9 mouse cellular contexts compared by ENCODE assay signal in genomic region chr8:10978377-10978776, GRCm38 (mm10). TPM values are rescaled to one million over a fixed set of nuclear protein-coding genes. Genes with fewer than 3 reads are reported as not detected.
DNase-seq lines count a peak whose midpoint lies in the region; ATAC-seq and TF ChIP-seq lines count a peak whose summit lies in the region.
"Had no signal": no experiment of that assay in that cellular context is flagged by ENCODE, and none has a peak within 500 bp of the region (broad histone marks: within the 10 kb centered on the region; RNA-seq: fewer than 3 reads in every experiment).

No protein-coding gene starts in this region.

- no peak overlapping the region for H3K4me3 ChIP-seq in embryonic fibroblast, embryonic 13.5 days (ENCODE audit: insufficient read depth, low read length)
- H3K4me3 ChIP-seq in hindbrain, embryonic 14.5 days (replicated peaks; ENCODE audit: low read length): no peak overlapping the region

- peak; percentile 73 to 74 for DNase-seq in right cerebral cortex, postnatal 10 days (ENCODE audit: low spot score in 2 of 2)
- no peak for DNase-seq in right cerebral cortex, postnatal 25 days
- DNase-seq in hindbrain, embryonic 14.5 days (ENCODE audit: low spot score): peak; percentile 60
- peak; percentile 52 to 60 for DNase-seq in layer of hippocampus, postnatal 36 days
- peak; percentile 84 for DNase-seq in lung, postnatal 36 days
- peak; percentile 28 for DNase-seq in urinary bladder, postnatal 10 days (ENCODE audit: low spot score)
- no peak for DNase-seq in embryo, embryonic 10 days (ENCODE audit: low spot score)

- no peaks in the 10 kb centered on the region for H3K27me3 ChIP-seq in hindbrain, embryonic 14.5 days (ENCODE audit: control insufficient read depth, insufficient read depth, low read length)
- H3K27me3 ChIP-seq: Patski had no signal

- H3K4me1 ChIP-seq in embryonic fibroblast, embryonic 13.5 days (ENCODE audit: control insufficient read depth, insufficient read depth, low read length): peaks cover 6% of the 10 kb centered on the region; the same call in 1 of the 2 replicates
- H3K4me1 ChIP-seq in hindbrain, embryonic 14.5 days (replicated peaks; ENCODE audit: control insufficient read depth, insufficient read depth, low read length): peaks cover 27% of the 10 kb centered on the region

- no peak overlapping the region for H3K4me2 ChIP-seq in hindbrain, embryonic 14.5 days (replicated peaks)

- peak; percentile 52; the same call in 1 of the 2 replicates for ATAC-seq in hindbrain, embryonic 14.5 days (ENCODE audit: low FRiP score)

- H3K27ac ChIP-seq in embryonic fibroblast, embryonic 13.5 days (ENCODE audit: insufficient read depth, low read length): peak overlapping the region; percentile 73
- peak overlapping the region; percentile 59 for H3K27ac ChIP-seq in hindbrain, embryonic 14.5 days

- H3K9me3 ChIP-seq in hindbrain, embryonic 14.5 days (ENCODE audit: control insufficient read depth, low read length): no peaks in the 10 kb centered on the region

- WGBS in hindbrain, embryonic 14.5 days: 48% methylated on average over 21 of the region's 21 CpGs

- TF ChIP-seq POLR2A in embryonic fibroblast, embryonic 13.5 days (IDR thresholded peaks at IDR 0.05; ENCODE audit: low read depth, low read length): no peak

- H3K9ac ChIP-seq in hindbrain, embryonic 14.5 days: no peak overlapping the region

- no peaks in the 10 kb centered on the region for H3K36me3 ChIP-seq in hindbrain, embryonic 14.5 days (replicated peaks; ENCODE audit: control insufficient read depth, insufficient read depth)

- TF ChIP-seq CTCF in embryonic fibroblast, embryonic 13.5 days (IDR thresholded peaks at IDR 0.05; ENCODE audit: borderline replicate concordance, insufficient read depth, low read length): no peak

RNA-seq across cellular contexts. Expression of gene Irs2, which starts 29.9 kb away (rescaled TPM):
- 9.9 and 13.9 TPM in 2 replicates for polyA plus RNA-seq in embryonic fibroblast, embryonic 13.5 days (2011; ENCODE audit: insufficient read length, low read depth, missing spikeins)
- polyA plus RNA-seq in hindbrain, embryonic 14.5 days (2014; fragmentation: Nextera tagmentation; extraction: Ambion mirVana): 5.4 and 5.8 TPM in 2 replicates
- 10 to 100 TPM; 70.3 to 78.6 TPM for total RNA-seq in layer of hippocampus, postnatal 36 days (2021)

Comparison
In these comparisons a context has a peak if more than half of its experiments do, and no peak if none do; other contexts are left out.
1. DNase-seq: peak in right cerebral cortex, postnatal 10 days (2 of 2), hindbrain, embryonic 14.5 days (single experiment), layer of hippocampus, postnatal 36 days (2 of 2), lung, postnatal 36 days (single experiment) and urinary bladder, postnatal 10 days (single experiment); none in right cerebral cortex, postnatal 25 days (single experiment) and embryo, embryonic 10 days (single experiment).